Mouse (Mus musculus) MEL-GATA-1-ER (cell line): Measurements from ENCODE around the gene Pon3.

Experiments
- DNase-seq: peaks from one replicate; pipeline ENCODE4 v3.0.0-alpha.2; 2012; ENCODE audit warnings: low read depth; ENCODE audit errors: extremely low read depth

Pon3 gene

GRCm38 (mm10) chr6:5255722-5256451 is at the start of gene Pon3:
Pon3 (minus strand) TSS chr6:5256286.
- DNase-seq: peak; percentile 43

- no peak for DNase-seq
Measured at GRCm38 (mm10) chr6:5304956-5305355, 48.9 kb upstream of the Pon3 start.

- no peak for DNase-seq
Measured at GRCm38 (mm10) chr6:5300629-5301028, 44.5 kb upstream of the Pon3 start.

- DNase-seq: no peak
Measured at GRCm38 (mm10) chr6:5299561-5299960, 43.5 kb upstream of the Pon3 start.

- peak; percentile 59 for DNase-seq
Measured at GRCm38 (mm10) chr6:5298092-5298554, 42.0 kb upstream of the Pon3 start, which contains the start of gene Pon2. Pon2 (minus strand) TSS chr6:5298455.

- DNase-seq: peak; percentile 92
Measured at GRCm38 (mm10) chr6:5297321-5298091, 41.4 kb upstream of the Pon3 start.

- DNase-seq: no peak
Measured at GRCm38 (mm10) chr6:5296067-5296466, 40.0 kb upstream of the Pon3 start.

- DNase-seq: no peak
Measured at GRCm38 (mm10) chr6:5294659-5295449, 38.8 kb upstream of the Pon3 start.

GRCm38 (mm10) chr6:5292841-5293240 is 36.8 kb upstream of the Pon3 start:
- DNase-seq: no peak

GRCm38 (mm10) chr6:5291450-5291849 is 35.4 kb upstream of the Pon3 start:
- peak; percentile 68 for DNase-seq

GRCm38 (mm10) chr6:5287919-5288318 is 31.8 kb upstream of the Pon3 start:
- DNase-seq: no peak

- DNase-seq: peak; percentile 60
Measured at GRCm38 (mm10) chr6:5287392-5287791, 31.3 kb upstream of the Pon3 start.

GRCm38 (mm10) chr6:5282418-5282817 is 26.3 kb upstream of the Pon3 start:
- DNase-seq: no peak

- no peak for DNase-seq
Measured at GRCm38 (mm10) chr6:5280576-5281305, 24.7 kb upstream of the Pon3 start.

- DNase-seq: no peak
Measured at GRCm38 (mm10) chr6:5277972-5278371, 21.9 kb upstream of the Pon3 start.

- no peak for DNase-seq
Measured at GRCm38 (mm10) chr6:5269641-5270040, 13.6 kb upstream of the Pon3 start.

GRCm38 (mm10) chr6:5264793-5265192 is 8.7 kb upstream of the Pon3 start:
- DNase-seq: no peak

- no peak for DNase-seq
Measured at GRCm38 (mm10) chr6:5263250-5263999, 7.3 kb upstream of the Pon3 start.

- DNase-seq: no peak
Measured at GRCm38 (mm10) chr6:5262322-5263249, 6.5 kb upstream of the Pon3 start.
